Mouse (Mus musculus): ENCODE results near the gene Esp6. TPM values are rescaled to one million over a fixed set of nuclear protein-coding genes. Genes with fewer than 3 reads are reported as not detected.

Esp6 gene
- total RNA-seq (2012; rRNA removed) (not detected in 2 replicates), polyA plus RNA-seq (2012; ENCODE audit: insufficient read depth in 1 of 2, insufficient read length in 2 of 2, low read depth in 1 of 2, low replicate concordance in 2 of 2, missing spikeins in 1 of 2) (not detected)

- H3K27me3 ChIP-seq (ENCODE audit: control insufficient read depth in 1 of 2, insufficient read depth in 2 of 2, low read length in 2 of 2) = no peaks in the 10 kb centered on the region
- TF ChIP-seq HCFC1 (IDR thresholded peaks at IDR 0.05; ENCODE audit: low read depth, low read length) (no peak), EP300 (IDR thresholded peaks at IDR 0.05; ENCODE audit: low read depth in 1 of 2, low read length in 2 of 2) (no peak), GATA1 (IDR thresholded peaks at IDR 0.05; ENCODE audit: low read depth, low read length) (no peak), ZC3H11A (IDR thresholded peaks at IDR 0.05; ENCODE audit: low read depth, low read length) (no peak), TCF12 (IDR thresholded peaks at IDR 0.05; ENCODE audit: low read depth, low read length) (no peak)
- H3K36me3 ChIP-seq (ENCODE audit: control insufficient read depth in 1 of 2, insufficient read depth in 2 of 2, low read length in 2 of 2) = no peaks in the 10 kb centered on the region
These were observed at the start of gene Esp6 for GRCm38 (mm10) chr17:40561207-40561606. Gene Esp6, plus strand, starts transcription at chr17:40561507.

GRCm38 (mm10) chr17:40519818-40520217 lies 41.5 kb upstream of the Esp6 start, which contains the start of gene Esp8:
Gene Esp8, plus strand, starts transcription at chr17:40520022.
- no peaks in the 10 kb centered on the region for H3K9me3 ChIP-seq (replicated peaks; ENCODE audit: insufficient read depth, low read length)
- no peaks in the 10 kb centered on the region for H3K36me3 ChIP-seq (ENCODE audit: control insufficient read depth in 1 of 2, insufficient read depth in 2 of 2, low read length in 2 of 2)
- H3K27me3 ChIP-seq (ENCODE audit: control insufficient read depth in 1 of 2, insufficient read depth in 2 of 2, low read length in 2 of 2) = no peaks in the 10 kb centered on the region
- no peaks in the 10 kb centered on the region for H3K79me2 ChIP-seq (ENCODE audit: control insufficient read depth, insufficient read depth, low read length, poor library complexity)
- no peak within 1 kb of the TSS for H3K9ac ChIP-seq (ENCODE audit: control insufficient read depth, low read depth, low read length, poor library complexity, severe bottlenecking)
- H3K4me1 ChIP-seq (ENCODE audit: control insufficient read depth in 1 of 2, insufficient read depth in 2 of 2, low read length in 2 of 2) = no peaks in the 10 kb centered on the region
- no peak for TF ChIP-seq MXI1 (IDR thresholded peaks at IDR 0.05; ENCODE audit: low read depth, low read length)
- TF ChIP-seq NRF1 (IDR thresholded peaks at IDR 0.05; ENCODE audit: insufficient read depth, low read depth, low read length, poor library complexity, severe bottlenecking) = no peak
- no peak for TF ChIP-seq USF2 (IDR thresholded peaks at IDR 0.05; ENCODE audit: borderline replicate concordance in 1 of 2, insufficient read depth in 1 of 2, low read depth in 1 of 2, low read length in 2 of 2)
- no peak for TF ChIP-seq MAFK (IDR thresholded peaks at IDR 0.05; ENCODE audit: borderline replicate concordance, low read depth, low read length)
- TF ChIP-seq ELF1 (IDR thresholded peaks at IDR 0.05; ENCODE audit: low read depth, low read length) = no peak
- TF ChIP-seq CHD1 (IDR thresholded peaks at IDR 0.05; ENCODE audit: low read depth, low read length) = no peak
- TF ChIP-seq TBP (IDR thresholded peaks at IDR 0.05; ENCODE audit: low read depth, low read length) = no peak
- no peak for TF ChIP-seq E2F4 (IDR thresholded peaks at IDR 0.05; ENCODE audit: borderline replicate concordance, low read depth, low read length)
- no peak for TF ChIP-seq POLR2AphosphoS5 (IDR thresholded peaks at IDR 0.05; ENCODE audit: borderline replicate concordance, low read depth, low read length)
- no peak for TF ChIP-seq GABPA (IDR thresholded peaks at IDR 0.05; ENCODE audit: low read depth, low read length)
- TF ChIP-seq ZMIZ1 (IDR thresholded peaks at IDR 0.05; ENCODE audit: low read depth, low read length) = no peak
- TF ChIP-seq NELFE (IDR thresholded peaks at IDR 0.05; ENCODE audit: low read depth, low read length) = no peak
- TF ChIP-seq USF1 (IDR thresholded peaks at IDR 0.05; ENCODE audit: low read depth, low read length) = no peak
- no peak for TF ChIP-seq ZKSCAN1 (IDR thresholded peaks at IDR 0.05; ENCODE audit: low read depth, low read length)
- TF ChIP-seq TAL1 (IDR thresholded peaks at IDR 0.05; ENCODE audit: low read length) = no peak
- TF ChIP-seq POLR2A (IDR thresholded peaks at IDR 0.05; ENCODE audit: control insufficient read depth in 1 of 2, insufficient read depth in 1 of 2, low read depth in 1 of 2, low read length in 2 of 2, poor library complexity in 1 of 2) = no peak
- no peak within 1 kb of the TSS for H3K4me3 ChIP-seq (ENCODE audit: control insufficient read depth in 1 of 2, insufficient read depth in 1 of 2, low read depth in 2 of 2, low read length in 2 of 2)
- no peak within 1 kb of the TSS for H3K27ac ChIP-seq (ENCODE audit: control insufficient read depth, low read depth, low read length)
- no peak for DNase-seq (ENCODE audit: low read depth, low spot score)

More at GRCm38 (mm10) chr17:40561207-40561606, at the start of gene Esp6:
- no peak within 1 kb of the TSS for H3K4me3 ChIP-seq (ENCODE audit: control insufficient read depth in 1 of 2, insufficient read depth in 1 of 2, low read depth in 2 of 2, low read length in 2 of 2)
- H3K9ac ChIP-seq (ENCODE audit: control insufficient read depth, low read depth, low read length, poor library complexity, severe bottlenecking) = no peak within 1 kb of the TSS
- DNase-seq (ENCODE audit: low read depth, low spot score) = no peak
- no peaks in the 10 kb centered on the region for H3K79me2 ChIP-seq (ENCODE audit: control insufficient read depth, insufficient read depth, low read length, poor library complexity)
- no peaks in the 10 kb centered on the region for H3K9me3 ChIP-seq (replicated peaks; ENCODE audit: insufficient read depth, low read length)
- no peaks in the 10 kb centered on the region for H3K4me1 ChIP-seq (ENCODE audit: control insufficient read depth in 1 of 2, insufficient read depth in 2 of 2, low read length in 2 of 2)
- H3K27ac ChIP-seq (ENCODE audit: control insufficient read depth, low read depth, low read length) = no peak within 1 kb of the TSS

Data from MEL (cell line).